18 mouse cellular contexts compared by ENCODE assay signal in genomic region chr2:160978651-160979050, GRCm38 (mm10).
"Had no signal": no experiment of that assay in that cellular context is flagged by ENCODE, and none has a peak within 500 bp of the region (broad histone marks: within the 10 kb centered on the region; RNA-seq: fewer than 3 reads in every experiment).

No protein-coding gene starts in this region.

- H3K27me3 ChIP-seq: lung, embryonic 15.5 days; megakaryocyte, embryonic 14.5 days; midbrain, embryonic 13.5 days; midbrain, embryonic 15.5 days; neural tube, embryonic 12.5 days; stomach, embryonic 15.5 days had no signal

- H3K4me1 ChIP-seq: midbrain, embryonic 13.5 days; midbrain, embryonic 15.5 days; neural tube, embryonic 12.5 days; stomach, embryonic 15.5 days had no signal

- H3K4me3 ChIP-seq: lung, embryonic 15.5 days; megakaryocyte, embryonic 14.5 days; midbrain, embryonic 13.5 days; midbrain, embryonic 15.5 days; neural tube, embryonic 12.5 days; stomach, embryonic 15.5 days had no signal

- H3K4me2 ChIP-seq: lung, embryonic 15.5 days; midbrain, embryonic 11.5 days; midbrain, embryonic 13.5 days; midbrain, embryonic 15.5 days; neural tube, embryonic 12.5 days; stomach, embryonic 15.5 days had no signal

- H3K9me3 ChIP-seq: lung, embryonic 15.5 days; megakaryocyte, embryonic 14.5 days; midbrain, embryonic 13.5 days; midbrain, embryonic 15.5 days; neural tube, embryonic 12.5 days; stomach, embryonic 15.5 days had no signal

- DNase-seq: liver, postnatal 0 days; lung, adult 2 months; lung, postnatal 14 days; lung, postnatal 36 days; right cerebral cortex, postnatal 14 days; thymus, adult 2 months; thymus, postnatal 25 days; thymus, postnatal 4 days had no signal

- ATAC-seq: liver, postnatal 0 days; lung, postnatal 0 days; midbrain, embryonic 13.5 days; midbrain, embryonic 15.5 days had no signal

- H3K27ac ChIP-seq: lung, embryonic 15.5 days; macrophage; midbrain, embryonic 13.5 days; midbrain, embryonic 15.5 days; neural tube, embryonic 12.5 days; stomach, embryonic 15.5 days; stomach, postnatal 0 days had no signal

- H3K9ac ChIP-seq: liver, postnatal 0 days; lung, embryonic 15.5 days; midbrain, embryonic 13.5 days; midbrain, embryonic 15.5 days; neural tube, embryonic 12.5 days; stomach, embryonic 15.5 days had no signal
